Mouse (Mus musculus) heart, adult 8-10 months (tissue): ENCODE results near the gene Klhl20. TPM values are rescaled to one million over a fixed set of nuclear protein-coding genes. Genes with fewer than 3 reads are reported as not detected.
"Not testable (repeated sequence)": the region's sequence is repeated elsewhere in the genome, so short reads cannot be mapped to it uniquely, and the experiment has no call there.

Experiments
- DNase-seq: peaks from one replicate; pipeline ENCODE4 v3.0.0; 2022; ENCODE audit warnings: low spot score
- total RNA-seq, 4 experiments: library from RNA; stranded (reverse); gene quantifications; 2 replicates each; pipeline ENCODE4 v1.2.4; 2022

Gene Klhl20
- total RNA-seq = 10 to 100 TPM in 1 of 4 experiments, 1 to 10 TPM in 3; 7.8 to 10.2 (median 9.3) TPM

DNA sequence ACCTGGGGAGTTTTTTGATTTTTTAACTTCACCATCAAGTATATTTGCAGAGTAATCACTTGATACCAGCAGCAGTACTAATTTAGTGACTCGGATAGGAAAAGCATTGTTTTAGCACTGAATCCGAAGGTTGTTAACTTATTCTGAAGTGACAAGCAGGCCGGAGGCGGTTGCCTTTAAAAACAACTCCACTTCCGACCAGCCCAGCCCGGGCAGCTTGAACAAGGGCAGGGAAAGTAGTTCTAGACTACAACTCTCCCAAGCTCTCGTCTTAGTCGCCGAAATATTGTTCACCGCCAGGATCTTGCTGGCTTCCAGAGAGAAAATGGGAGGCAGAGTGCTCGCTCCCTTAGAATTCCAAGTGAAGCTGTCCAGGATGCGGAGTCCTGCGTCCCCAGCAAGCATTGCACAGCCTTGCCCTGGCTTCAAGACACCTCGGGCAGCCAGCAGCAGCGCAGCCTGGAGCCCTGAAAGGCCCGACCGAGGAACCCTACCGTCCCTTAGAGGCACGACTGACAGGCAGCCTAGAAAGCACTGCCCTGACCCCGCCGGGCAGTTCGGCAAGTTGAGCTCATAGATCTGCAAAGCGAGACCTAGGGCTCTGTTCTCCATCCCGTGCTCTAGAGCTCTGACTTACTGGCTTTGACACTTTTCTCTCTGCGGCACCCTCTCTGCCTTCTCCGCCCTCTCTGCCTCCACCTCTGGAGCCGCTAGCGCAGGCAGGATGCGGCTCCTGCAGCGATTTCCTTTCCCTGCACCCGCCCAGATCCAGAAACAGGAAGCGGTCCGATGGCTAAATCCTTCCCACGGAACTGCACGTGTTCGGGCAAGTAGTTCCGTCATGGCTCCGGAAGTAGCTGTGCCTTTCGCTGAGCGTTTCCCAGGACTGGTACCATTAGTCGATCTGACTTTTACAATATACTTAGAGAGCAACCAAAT is at the start of gene Klhl20:
Gene Klhl20, minus strand, starts transcription at position 786 of the 939 bp plus-strand sequence.
- peak; percentile 97 for DNase-seq

DNA sequence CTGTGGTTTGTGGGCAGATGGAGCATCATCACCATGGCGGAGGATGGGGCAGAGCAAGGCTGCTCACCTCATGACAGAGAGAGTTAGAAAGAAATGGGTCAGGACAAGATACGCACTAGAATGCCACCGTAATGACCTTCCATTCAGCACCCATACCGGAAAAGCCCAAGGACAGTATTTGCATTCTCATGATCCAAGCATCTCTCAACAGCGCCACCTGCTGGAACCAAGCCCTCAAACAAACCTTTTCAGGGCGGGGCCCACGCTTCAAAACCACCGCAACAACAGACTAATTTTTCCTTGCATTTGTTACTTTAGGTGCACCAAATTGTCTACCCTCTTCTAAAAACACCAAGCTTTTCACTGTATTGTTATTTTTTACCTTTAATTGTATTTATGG is 49.4 kb upstream of the Klhl20 start:
- DNase-seq = peak; percentile 5

DNA sequence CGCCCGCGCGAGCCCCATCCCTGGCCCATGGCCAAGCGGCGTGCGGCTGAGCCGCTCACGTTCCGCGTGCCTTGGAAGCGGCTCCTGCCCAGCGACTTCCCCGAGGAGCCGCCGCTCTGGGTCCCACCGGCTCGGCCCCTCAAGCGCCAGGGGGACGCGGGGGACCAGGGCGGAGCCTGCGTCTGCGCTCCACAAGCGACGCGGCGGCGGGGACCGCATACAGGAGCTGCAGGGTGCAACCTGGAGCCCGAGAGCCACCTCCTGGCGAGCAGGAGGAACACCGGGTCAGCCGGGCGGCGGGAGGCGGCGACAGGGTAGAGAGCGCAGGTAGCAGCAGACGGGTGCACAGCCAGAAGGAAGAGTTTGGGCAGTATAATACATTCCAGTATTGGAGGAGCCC is 39.3 kb upstream of the Klhl20 start:
- peak; percentile 18 for DNase-seq

DNA sequence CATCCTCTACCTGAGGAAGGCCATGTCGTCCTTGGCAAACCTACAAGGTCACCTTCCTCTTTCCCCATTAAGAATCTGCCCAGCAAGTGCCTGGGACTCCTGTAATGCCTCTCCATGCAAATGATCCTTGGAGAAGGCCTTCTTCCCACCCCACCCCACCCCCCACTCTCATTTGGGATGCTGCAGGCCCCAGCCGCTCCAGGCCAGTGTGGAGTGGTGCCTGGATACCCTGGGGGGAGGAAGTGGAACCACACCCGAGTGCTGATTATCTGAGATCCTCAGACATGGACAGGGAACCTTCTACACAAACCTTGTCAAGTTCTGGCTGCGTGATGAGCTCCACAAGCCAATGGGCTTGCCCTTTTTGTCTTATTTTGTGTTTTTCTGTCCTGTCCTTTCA is 29.0 kb upstream of the Klhl20 start:
- DNase-seq = no peak

DNA sequence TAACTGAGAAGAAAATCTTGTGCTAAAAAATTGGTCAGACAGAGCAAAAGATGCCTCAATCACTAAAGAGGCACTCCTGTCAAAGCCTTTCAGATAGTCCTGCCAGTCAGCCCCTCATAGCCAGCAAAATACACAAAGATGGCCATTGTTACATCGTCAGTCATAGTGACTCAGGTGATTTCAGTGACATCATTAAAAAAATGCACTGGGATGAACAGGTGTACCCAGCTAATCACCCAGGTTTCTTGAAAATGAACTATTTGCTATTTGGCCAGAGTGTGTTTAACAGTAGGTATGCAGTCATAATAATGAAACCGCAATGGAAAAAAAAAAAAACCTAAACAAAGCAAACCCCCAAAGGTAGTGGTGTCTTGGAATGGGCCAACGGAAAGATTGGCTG is 27.9 kb upstream of the Klhl20 start, which contains the start of gene Tex50:
Gene Tex50, minus strand, starts transcription at position 101 of the 400 bp plus-strand sequence.
- DNase-seq = no peak

DNA sequence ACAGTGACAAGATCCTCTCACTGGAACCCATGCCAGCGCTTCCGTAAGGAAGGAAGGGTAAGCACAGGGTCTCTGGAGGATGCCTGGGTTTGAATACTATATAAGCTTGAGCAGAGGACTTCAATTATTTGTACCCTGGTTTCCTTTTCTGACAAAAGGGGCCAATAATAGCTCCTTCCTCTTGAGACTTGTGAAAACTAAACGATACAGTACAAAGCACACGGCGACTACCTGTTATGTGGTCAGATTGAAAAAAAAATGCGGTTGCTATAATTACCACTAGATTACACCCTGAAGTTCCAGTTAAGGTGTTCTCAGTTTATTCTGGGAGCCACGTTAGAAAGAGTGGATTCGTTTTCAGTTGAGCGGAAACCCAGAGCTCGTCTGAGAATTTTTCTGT is 25.2 kb upstream of the Klhl20 start:
- no peak for DNase-seq

DNA sequence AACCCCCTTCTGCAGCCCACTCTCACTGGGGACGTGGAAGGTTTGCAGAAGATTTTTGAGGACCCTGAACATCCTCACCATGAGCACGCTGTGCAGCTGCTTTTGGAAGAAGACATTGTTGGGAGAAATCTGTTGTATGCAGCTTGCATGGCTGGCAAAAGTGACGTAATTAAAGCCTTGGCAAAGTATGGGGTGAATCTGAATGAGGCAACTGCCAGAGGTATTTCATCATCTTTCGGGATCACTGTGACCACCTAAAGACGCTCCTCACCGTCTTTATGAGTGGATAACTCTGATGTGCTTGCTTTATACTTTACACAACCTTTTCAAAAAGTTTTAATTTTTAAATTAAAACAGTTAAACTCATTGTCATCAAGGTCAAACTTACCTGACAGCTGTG is 19.8 kb upstream of the Klhl20 start:
- no peak for DNase-seq

DNA sequence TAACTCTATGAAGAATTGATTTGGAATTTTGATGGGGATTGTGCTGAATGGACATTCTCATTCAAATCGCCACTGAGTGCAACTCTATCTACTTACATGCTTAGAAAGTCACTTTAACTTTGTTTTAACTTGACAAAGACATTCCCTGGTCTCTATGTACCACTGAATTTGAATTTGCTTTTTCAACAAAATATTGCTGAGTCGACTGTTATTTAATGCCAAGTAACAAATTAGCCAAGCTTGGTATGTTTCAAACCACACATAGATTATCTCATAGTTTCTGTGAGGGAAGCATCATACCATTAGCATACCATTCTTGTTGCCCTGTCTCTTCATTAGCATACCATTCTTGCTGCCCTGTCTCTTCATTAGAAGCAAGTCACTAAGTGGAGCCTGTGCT is 16.6 kb upstream of the Klhl20 start:
- no peak for DNase-seq

DNA sequence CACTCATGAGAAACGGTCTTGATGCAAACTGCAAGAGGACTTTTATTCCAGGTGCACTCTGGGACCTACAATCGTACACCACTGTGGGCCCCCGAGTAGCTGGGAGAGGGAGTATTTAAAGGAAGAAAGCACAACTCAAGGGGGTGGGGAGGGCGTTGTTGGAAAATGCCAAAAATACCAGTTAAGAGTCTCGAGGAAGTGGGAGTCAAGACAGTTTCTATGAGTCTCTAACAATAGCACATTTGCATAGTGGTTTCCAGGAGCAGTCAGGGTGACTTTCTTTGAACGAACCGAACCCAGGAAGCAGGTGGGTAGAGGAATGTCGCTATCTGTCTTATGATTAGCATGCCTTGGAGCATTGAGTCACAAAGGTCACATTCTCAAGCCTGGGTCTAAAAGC is 14.3 kb upstream of the Klhl20 start:
- DNase-seq = not testable (repeated sequence)

DNA sequence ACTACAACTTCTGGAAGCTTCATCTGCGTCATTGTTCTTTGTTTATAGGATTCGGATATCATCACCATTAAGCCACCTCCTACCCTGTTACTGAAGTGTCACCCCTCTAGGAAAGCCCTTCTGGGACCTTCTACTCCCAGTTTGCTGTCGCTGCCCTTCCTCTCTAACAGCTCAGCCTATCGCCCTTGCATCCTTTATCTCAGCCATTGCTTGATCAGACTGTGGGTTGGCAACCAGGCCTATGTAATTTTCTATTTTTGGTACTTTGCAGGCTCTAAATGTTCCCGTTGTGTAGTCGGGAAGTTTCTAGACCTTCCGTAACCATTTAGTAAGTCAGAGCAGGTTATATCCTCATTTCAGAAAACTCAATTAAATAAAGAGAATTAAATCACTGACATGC is 11.9 kb upstream of the Klhl20 start:
- no peak for DNase-seq

DNA sequence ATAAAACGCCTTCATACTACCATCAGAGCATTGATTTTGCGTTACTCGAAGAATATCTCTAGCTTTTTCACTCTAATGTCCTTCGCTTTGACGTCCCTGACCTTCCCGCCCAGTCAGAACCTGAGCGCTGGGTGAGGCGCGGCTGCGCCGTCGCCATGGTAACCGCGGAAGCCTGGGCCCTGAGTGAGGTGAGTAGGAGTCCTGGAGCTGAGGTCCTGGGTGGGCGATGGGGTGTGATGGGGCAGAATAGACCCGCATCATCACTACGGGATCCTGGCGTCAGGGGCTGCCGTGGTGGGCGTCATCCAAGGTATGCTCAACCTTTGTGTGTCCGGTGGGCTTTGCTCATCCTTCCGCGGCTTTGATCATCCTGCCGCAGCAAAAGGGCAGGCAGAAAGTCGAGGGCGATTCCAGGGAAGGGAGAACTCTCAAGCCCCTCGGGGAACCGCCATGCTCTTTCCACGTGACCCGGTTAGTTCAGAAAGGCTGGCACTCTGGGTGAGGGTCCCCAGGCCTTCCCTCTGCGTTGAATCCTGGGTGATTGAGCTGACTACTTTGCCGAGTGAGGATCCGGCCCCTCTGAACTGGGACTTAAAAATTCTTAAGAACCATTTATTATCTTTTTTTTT is 11.3 kb upstream of the Klhl20 start, which contains the start of gene Ankrd45:
Gene Ankrd45, plus strand, starts transcription at position 161 of the 629 bp plus-strand sequence.
- DNase-seq = no peak

DNA sequence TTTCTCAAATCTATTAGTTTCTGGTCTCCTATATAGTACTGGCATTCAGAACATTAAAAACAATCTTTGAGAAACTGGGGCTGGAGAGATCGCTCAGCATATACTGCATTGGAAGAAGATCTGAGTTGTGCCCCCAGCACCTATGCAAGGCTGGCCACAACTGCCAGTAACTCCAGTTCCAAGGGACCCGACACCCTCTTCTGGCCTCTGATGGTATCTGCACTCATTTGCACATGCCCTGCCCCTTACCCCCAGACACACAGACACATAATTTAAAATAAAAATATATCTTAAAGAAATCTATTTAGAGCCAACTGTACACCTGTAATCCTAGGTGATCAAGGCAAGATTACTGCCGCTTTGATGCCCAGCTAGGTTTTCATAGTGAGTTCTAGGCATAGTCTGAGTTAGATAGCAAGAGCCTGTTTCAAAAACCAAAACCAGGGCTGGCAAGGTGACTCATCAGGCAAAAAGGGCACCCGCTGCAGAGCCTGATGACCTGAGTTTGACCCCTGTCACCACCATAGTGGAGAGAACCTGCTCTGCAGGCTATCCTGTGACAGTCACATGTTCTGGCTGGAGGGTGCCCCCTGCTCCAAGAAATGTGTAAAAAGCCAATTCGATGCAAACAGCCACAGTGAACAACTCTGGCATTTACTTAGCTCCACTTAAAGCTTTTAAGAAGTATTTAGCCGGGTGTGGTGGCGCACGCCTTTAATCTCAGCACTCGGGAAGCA is 8.9 kb upstream of the Klhl20 start:
- no peak for DNase-seq

DNA sequence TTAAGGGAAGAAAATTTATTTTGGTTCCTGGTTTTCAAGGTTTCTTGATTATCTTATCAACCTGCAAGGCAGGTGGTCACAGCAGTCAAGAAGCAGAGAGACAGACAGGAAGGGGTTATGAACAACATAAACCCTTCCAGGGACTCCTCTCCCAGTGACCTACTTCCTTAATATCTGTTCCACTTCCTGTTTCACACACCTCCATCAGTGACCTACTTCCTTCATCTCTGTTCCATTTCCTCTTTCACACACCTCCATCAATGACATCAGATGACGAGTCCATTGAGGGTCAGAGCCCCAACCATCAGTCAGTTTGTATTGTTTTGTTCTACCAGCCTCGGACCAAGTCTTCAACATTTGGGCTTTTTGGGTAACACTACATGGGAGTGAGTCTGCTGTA is 8.2 kb upstream of the Klhl20 start:
- no peak for DNase-seq

DNA sequence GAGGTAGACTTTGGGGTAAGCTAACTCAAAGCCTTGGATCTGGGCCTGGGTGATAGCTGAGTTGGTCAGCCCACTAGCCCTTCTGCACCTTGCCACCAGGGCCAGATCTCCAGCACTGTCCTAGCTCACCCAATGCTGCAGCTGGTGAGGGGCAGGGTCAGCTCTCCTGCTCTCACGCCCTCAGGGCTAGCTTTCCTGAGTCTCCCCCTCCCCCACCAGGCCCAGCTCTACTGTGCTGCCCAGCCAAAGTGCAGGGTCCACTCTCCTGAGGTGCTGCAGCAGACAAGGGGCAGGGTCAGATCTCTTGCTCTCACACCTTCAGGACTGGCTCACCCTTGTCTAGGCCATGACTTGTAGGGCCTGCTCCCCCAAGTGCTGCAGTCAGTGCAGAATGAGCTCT is 4.8 kb downstream of the Klhl20 start:
- no peak for DNase-seq

DNA sequence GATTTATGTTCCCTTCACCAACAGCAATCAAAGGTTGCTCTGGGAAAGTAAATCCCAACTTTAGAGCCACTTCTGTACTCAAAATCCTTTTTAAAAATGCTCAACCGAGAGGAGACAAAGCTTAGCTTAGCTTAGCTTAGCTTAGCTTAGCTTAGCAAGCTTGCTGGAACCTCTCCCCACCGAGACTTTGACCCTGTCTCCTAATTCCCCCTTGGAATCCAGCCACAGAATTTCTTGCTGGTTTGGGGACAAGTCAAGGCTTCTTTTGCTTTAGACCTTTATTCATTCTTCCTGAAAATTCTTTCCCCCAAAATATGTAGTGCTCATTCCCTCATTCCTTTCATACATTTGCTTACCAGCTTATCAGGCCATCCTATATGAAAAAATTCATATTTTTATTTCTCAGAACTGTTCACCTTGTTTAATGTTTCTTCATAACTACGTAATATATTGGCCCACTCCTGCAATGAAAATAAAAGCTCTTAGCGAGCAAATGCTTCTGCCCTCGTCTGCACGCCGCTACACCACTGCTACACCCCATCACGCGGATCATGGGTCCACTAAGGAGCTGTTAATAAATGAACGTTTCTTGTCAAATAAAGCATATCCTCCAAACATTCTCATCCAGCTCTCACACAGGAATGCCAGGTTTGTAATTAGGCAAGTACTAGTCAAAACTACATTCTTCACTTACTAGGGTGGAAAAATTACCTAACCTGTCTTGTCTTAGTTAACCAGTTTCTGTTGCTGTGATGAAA is 8.5 kb downstream of the Klhl20 start:
- no peak for DNase-seq

DNA sequence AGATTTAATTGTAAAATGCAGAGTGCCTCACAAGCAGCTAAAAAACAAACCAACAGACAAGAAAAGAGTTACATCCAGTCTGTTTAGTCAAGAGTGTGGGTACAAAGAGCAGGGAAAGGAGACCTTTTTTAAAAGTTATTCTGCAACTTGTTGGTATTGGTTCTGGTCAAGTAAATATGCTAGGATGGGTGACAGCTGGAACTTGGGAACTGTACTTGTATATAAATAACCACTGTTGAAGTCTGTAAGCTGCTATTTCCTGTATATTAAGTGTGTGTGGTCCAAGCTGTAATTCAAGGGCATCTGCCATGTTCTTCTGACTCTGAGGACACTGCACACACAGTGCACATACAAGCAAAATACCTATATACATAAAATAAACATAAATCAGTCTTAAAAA is 16.7 kb downstream of the Klhl20 start:
- DNase-seq = no peak

DNA sequence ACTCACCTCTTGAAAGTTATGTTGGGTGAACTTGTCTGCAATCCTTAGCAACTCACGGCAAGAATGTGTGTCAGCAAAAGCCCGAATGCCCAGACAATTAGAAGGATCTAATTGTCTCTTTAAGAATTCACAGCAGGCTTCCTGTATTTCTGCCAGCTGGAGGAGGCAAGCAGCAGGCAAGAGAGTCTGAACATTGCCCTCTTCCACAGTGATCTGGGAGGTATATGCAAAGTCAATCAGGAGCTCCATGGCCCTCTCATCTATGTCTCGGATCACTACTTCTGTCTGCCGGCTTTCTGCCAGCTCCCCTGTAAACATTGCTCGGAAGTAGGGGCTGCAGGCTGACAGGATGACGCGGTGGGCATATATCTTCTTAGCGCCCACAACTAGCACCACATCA is 22.1 kb downstream of the Klhl20 start:
- DNase-seq = no peak

DNA sequence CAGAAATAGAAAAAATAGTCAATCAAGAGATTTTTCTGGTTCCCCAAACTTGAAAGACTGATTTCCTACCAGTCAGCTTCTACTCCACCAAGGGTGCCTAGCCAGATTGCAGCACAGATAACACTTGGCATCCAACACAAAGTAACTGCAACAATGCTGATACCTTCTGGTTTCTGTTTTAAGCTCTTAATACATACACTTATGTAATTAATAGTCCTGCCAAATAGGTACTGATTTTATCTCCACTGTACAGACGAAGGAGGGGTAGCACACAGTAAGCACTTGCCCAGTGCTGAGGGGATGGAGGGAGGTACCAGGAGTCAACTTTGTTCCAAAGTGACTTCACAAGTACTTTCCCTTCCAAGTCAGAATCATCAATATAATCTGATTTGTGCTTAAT is 27.5 kb downstream of the Klhl20 start:
- no peak for DNase-seq

DNA sequence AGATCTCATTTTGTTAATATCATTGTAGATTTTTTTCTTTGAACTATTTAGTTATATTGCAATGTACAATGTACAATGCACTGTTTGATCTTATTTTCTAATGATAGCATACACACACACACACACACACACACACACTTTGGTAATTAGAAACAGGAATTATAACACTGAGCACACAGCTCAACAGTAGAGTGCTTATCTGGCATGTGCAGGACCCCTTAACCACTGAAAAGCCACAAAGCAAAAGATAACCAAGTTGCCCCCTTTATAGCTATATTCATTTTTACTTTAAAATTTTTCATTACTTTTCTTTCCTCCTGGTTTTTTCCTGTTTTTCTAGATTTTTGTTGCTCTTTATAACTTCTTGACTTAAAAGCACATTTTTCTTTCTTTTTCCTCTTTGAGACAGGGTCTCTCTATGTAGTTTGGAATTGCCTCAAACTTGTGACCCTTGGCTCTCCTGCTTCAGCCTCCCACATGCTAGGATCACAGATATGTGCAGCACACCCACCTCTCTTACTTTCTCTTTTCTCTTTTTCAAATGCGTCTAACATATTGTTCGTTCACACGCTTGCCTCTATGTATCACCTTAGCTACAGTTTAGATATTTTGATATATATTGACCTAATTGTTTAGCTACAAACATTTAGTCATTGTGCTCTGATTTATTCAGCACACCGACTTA is 31.4 kb downstream of the Klhl20 start:
- no peak for DNase-seq

DNA sequence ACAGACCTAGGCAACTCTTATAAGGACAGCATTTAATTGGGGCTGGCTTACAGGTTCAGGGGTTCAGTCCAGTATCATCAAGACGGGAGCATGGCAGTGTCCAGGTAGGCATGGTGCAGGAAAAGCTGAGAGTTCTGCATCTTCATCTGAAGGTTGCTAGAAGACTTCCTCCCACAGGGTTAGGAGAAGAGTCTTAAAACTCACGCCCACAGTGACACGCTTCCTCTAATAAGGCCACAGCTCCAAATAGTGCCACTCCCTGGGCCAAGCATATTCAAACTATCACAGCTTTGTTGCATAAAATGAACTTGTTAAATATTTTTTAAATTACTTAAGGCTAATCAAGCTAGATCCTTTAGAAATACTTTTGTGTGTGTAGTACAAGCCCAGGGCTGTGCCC is 54.1 kb downstream of the Klhl20 start:
- DNase-seq = no peak

DNA sequence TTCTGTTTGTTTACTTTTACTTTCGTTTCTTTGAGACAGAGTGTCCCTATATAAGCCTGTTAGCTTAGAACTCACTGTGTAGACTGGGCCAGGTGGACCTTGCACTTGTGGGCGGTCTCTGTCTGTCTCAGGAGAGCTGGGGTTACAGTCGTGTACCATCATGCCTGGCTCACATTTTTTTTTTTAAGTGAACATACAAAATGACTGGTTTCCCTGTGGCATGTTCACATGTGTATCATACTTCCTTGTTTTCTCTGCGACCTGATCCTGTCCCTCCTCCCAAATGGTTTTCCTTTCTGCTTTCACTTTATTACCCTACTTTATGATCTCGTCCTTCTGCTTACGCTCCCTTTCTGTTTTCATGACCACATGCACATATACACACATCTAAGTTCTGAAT is 55.1 kb downstream of the Klhl20 start:
- no peak for DNase-seq
